Mouse (Mus musculus) bone marrow, adult 2 months (tissue): ENCODE measurements around the gene Nek2.

ENCODE experiments used
- CTCF ChIP-seq: fragments of 200-500 bp; IDR thresholded peaks from 2 replicates; pipeline ENCODE4 v1.5.1; 2011; ENCODE audit warnings: low read length, control low read depth; ENCODE audit not compliant: control insufficient read depth, insufficient read depth
- POLR2A ChIP-seq: fragments of 200-500 bp; IDR thresholded peaks from 2 replicates; pipeline ENCODE4 v1.6.1; 2011; ENCODE audit warnings: low read depth, mild to moderate bottlenecking, control low read depth, low read length, borderline replicate concordance; ENCODE audit not compliant: control insufficient read depth

GRCm38 (mm10) chr1:191804747-191805146 is 16.5 kb upstream of the Nek2 start:
- TF ChIP-seq CTCF (no peak), POLR2A (no peak)
